ENCODE assay signal across 27 mouse cellular contexts in the genomic region with DNA sequence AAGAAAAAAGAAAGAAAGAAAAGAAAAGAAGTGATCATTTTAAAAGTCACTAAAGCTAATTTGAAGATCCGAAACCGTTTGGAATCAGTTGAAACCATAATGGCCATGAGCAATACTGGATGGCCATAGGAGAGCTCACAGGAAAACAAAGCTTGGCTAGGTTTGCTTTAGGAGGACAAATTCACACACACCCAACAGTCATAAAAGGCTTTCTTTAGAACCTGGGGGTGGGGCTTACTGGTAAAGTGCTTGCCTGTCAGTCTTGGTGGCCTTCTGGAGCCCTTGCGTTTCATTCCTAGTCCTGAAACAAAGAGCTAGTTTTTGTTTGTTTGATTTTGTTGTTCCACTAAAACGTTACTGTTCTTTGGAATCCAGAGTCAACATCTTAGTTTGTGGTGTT. TPM values are rescaled to one million over a fixed set of nuclear protein-coding genes. Genes with fewer than 3 reads are reported as not detected.
A peak's percentile ranks its signal among the peaks of the same experiment; 100 is the strongest.
DNase-seq lines count a peak whose midpoint lies in the region; ATAC-seq and TF ChIP-seq lines count a peak whose summit lies in the region.
"Had no signal": no experiment of that assay in that cellular context is flagged by ENCODE, and none has a peak within 500 bp of the region (broad histone marks: within the 10 kb centered on the region; RNA-seq: fewer than 3 reads in every experiment).

No protein-coding gene starts in this region.

- H3K4me1 ChIP-seq in intestine, embryonic 15.5 days (replicated peaks), result no peaks in the 10 kb centered on the region
- no peaks in the 10 kb centered on the region for H3K4me1 ChIP-seq in intestine, postnatal 0 days (replicated peaks; ENCODE audit: control insufficient read depth, insufficient read depth, low read length)
- H3K4me1 ChIP-seq: embryonic facial prominence, embryonic 13.5 days; embryonic facial prominence, embryonic 15.5 days; forebrain, embryonic 10.5 days; forebrain, embryonic 12.5 days had no signal

- H3K9ac ChIP-seq in intestine, embryonic 15.5 days, result no peak overlapping the region
- no peak overlapping the region for H3K9ac ChIP-seq in intestine, postnatal 0 days (ENCODE audit: low read depth, low read length)
- H3K9ac ChIP-seq: embryonic facial prominence, embryonic 13.5 days; embryonic facial prominence, embryonic 15.5 days; forebrain, embryonic 12.5 days had no signal

- DNase-seq in yolk sac, embryonic 10.5 days (ENCODE audit: low spot score), result peak; percentile 18
- DNase-seq in spleen, postnatal 4 days (ENCODE audit: low spot score in 2 of 2), result no peak
- DNase-seq: adrenal gland, postnatal 10 days; adrenal gland, postnatal 25 days; B cell, adult 2 months; cerebellum, adult 11 months; cerebellum, adult 18-20 months; cerebellum, adult 8-10 months; cerebellum, adult 9-11 months; cerebellum, postnatal 14 days; cerebellum, postnatal 36 days; embryo, embryonic 11 days had no signal

- WGBS in intestine, embryonic 15.5 days, result 59% methylated on average over 4 of the region's 4 CpGs
- 51% methylated on average over 4 of the region's 4 CpGs for WGBS in intestine, postnatal 0 days

- no peak for TF ChIP-seq CTCF in intestine, postnatal 0 days (IDR thresholded peaks at IDR 0.05; ENCODE audit: low read depth)

- no peaks in the 10 kb centered on the region for H3K27me3 ChIP-seq in intestine, embryonic 15.5 days (replicated peaks)
- H3K27me3 ChIP-seq in intestine, postnatal 0 days (replicated peaks; ENCODE audit: control insufficient read depth, insufficient read depth, low read length), result no peaks in the 10 kb centered on the region
- H3K27me3 ChIP-seq: CH12.LX; embryonic facial prominence, embryonic 15.5 days had no signal

- peak; percentile 82 for ATAC-seq in intestine, embryonic 15.5 days
- ATAC-seq in intestine, postnatal 0 days, result peak; percentile 53; the same call in 1 of the 2 replicates
- no peak for ATAC-seq in inflammation-experienced regulatory T-cells, adult 6 months
- ATAC-seq: activated CD4-positive, CD25-positive, alpha-beta regulatory T cell, adult 4 months; CD4-positive, CD25-positive, alpha-beta regulatory T cell, adult 4 months; forebrain, embryonic 14.5 days; forebrain, embryonic 16.5 days; Patski had no signal

- H3K4me3 ChIP-seq in intestine, embryonic 15.5 days (replicated peaks), result no peak overlapping the region
- no peak overlapping the region for H3K4me3 ChIP-seq in intestine, postnatal 0 days (ENCODE audit: low read depth, low read length)
- H3K4me3 ChIP-seq: embryonic facial prominence, embryonic 13.5 days; embryonic facial prominence, embryonic 15.5 days; erythroblast, embryonic 14.5 days; forebrain, embryonic 10.5 days; forebrain, embryonic 12.5 days had no signal

- no peaks in the 10 kb centered on the region for H3K36me3 ChIP-seq in intestine, embryonic 15.5 days
- H3K36me3 ChIP-seq in intestine, postnatal 0 days (ENCODE audit: control insufficient read depth, insufficient read depth), result no peaks in the 10 kb centered on the region
- H3K36me3 ChIP-seq: embryonic facial prominence, embryonic 13.5 days; embryonic facial prominence, embryonic 15.5 days; forebrain, embryonic 10.5 days; forebrain, embryonic 12.5 days had no signal

- H3K27ac ChIP-seq in intestine, embryonic 15.5 days, result no peak overlapping the region
- no peak overlapping the region for H3K27ac ChIP-seq in intestine, postnatal 0 days (ENCODE audit: low read depth, low read length)
- H3K27ac ChIP-seq: embryonic facial prominence, embryonic 13.5 days; embryonic facial prominence, embryonic 15.5 days; forebrain, embryonic 10.5 days; forebrain, embryonic 12.5 days had no signal

- H3K4me2 ChIP-seq in intestine, embryonic 15.5 days (replicated peaks), result no peak overlapping the region
- no peak overlapping the region for H3K4me2 ChIP-seq in intestine, postnatal 0 days (replicated peaks; ENCODE audit: low read depth)
- H3K4me2 ChIP-seq: embryonic facial prominence, embryonic 13.5 days; embryonic facial prominence, embryonic 15.5 days; forebrain, embryonic 12.5 days had no signal

- no peaks in the 10 kb centered on the region for H3K9me3 ChIP-seq in intestine, embryonic 15.5 days
- H3K9me3 ChIP-seq in intestine, postnatal 0 days (ENCODE audit: control insufficient read depth), result no peaks in the 10 kb centered on the region
- H3K9me3 ChIP-seq: embryonic facial prominence, embryonic 13.5 days; embryonic facial prominence, embryonic 15.5 days; forebrain, embryonic 10.5 days; forebrain, embryonic 12.5 days; G1E had no signal

RNA-seq across cellular contexts. Expression of a gene that starts 50.0 kb away (rescaled TPM):
- 3.0 and 3.4 TPM in 2 replicates for polyA plus RNA-seq in intestine, embryonic 15.5 days (2015; fragmentation: Nextera tagmentation; extraction: Ambion mirVana)
- 2.9 TPM in 2 replicates for polyA plus RNA-seq in intestine, postnatal 0 days (2015; fragmentation: Nextera tagmentation; extraction: Ambion mirVana)
- 1 to 10 TPM; 5.2 to 5.9 (median 5.9) TPM for polyA plus RNA-seq in inflammation-experienced regulatory T-cells, adult 6 months (2017; shearing (Covaris generic))
- polyA plus RNA-seq: erythroblast, embryonic 14.5 days had no signal
